Mouse (Mus musculus) spleen, adult 12 weeks (tissue): ENCODE measurements around the gene Cdh5.
"Not testable (repeated sequence)": the region's sequence is repeated elsewhere in the genome, so short reads cannot be mapped to it uniquely, and the experiment has no call there.

Source experiments
- DNase-seq: peaks from one replicate; pipeline ENCODE4 v3.0.0; 2022; ENCODE audit warnings: low spot score

Gene Cdh5

GRCm38 (mm10) chr8:104090993-104091900, 10.2 kb upstream of the Cdh5 start:
- DNase-seq = not testable (repeated sequence)

DNA sequence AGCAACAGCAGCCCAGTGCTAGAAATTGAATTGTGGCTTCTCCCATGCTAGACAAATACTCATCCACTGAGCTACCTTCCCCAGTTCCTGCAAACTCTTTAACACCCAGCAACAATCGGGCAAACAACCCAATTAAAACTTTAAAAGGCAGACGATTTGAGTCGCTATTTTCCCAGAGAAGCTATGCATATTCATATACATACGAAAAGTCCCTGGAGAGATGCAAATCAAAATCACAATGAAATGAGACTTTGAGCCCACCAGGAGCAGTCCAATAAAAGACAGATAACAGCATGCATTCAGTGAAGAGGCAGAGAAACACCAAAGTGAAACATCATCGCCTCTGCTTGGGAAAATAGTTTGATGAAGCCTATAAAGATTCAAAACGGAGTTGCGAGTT, 8.1 kb upstream of the Cdh5 start:
- no peak for DNase-seq

DNA sequence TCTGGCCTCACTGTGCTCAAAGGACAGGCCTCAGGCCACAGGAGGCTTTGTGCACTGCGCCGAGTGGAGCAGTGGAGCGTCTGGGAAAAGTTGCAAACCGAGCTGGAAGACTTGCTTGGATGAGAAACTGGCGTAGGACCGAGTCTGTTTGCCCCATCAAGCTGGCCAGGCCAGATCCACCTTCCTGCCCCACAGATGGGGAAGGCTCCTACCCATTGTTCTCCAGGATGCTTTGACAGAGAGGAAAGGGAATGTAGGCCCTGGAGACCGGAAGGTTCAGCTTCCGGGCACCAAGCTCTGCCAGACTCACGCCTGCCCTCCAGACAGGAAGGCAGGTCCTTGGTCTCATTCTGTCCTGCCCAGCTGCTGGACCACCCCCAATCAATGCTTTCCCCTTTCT, 5.8 kb upstream of the Cdh5 start:
- DNase-seq = no peak

- no peak for DNase-seq
Observed at GRCm38 (mm10) chr8:104096644-104097043, 4.8 kb upstream of the Cdh5 start.

- no peak for DNase-seq
Observed at GRCm38 (mm10) chr8:104098671-104099346, 2.6 kb upstream of the Cdh5 start.

- no peak for DNase-seq
Observed at GRCm38 (mm10) chr8:104099347-104100099, 1.9 kb upstream of the Cdh5 start.

- not testable (repeated sequence) for DNase-seq
Observed at GRCm38 (mm10) chr8:104100724-104101123, 701 bp upstream of the Cdh5 start.

- no peak for DNase-seq
Observed at GRCm38 (mm10) chr8:104103462-104103861, 2.0 kb downstream of the Cdh5 start.

GRCm38 (mm10) chr8:104105768-104106167, 4.3 kb downstream of the Cdh5 start:
- DNase-seq = no peak

GRCm38 (mm10) chr8:104106276-104106946, 5.0 kb downstream of the Cdh5 start:
- DNase-seq = no peak

DNA sequence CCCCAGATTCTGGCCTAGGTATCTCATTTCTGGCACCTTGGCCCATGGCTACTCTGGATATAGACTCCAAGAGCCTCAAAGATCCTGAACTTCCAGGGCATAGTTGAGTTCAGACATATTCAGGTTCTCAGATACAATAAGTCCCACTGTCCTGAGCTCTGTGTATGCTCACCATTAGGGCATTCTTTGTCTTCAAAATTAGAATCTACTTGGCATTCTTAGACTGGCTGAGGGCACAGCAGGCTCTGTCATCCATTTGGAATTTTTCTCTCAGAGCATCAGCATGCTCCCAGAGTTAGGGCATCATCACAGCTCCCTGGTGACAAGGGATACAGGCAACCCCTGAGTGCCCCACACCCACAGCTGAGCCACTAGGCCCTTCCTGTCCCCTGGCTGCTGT, 5.7 kb downstream of the Cdh5 start:
- DNase-seq = no peak

- DNase-seq = no peak
Observed at GRCm38 (mm10) chr8:104108048-104108447, 6.6 kb downstream of the Cdh5 start.

DNA sequence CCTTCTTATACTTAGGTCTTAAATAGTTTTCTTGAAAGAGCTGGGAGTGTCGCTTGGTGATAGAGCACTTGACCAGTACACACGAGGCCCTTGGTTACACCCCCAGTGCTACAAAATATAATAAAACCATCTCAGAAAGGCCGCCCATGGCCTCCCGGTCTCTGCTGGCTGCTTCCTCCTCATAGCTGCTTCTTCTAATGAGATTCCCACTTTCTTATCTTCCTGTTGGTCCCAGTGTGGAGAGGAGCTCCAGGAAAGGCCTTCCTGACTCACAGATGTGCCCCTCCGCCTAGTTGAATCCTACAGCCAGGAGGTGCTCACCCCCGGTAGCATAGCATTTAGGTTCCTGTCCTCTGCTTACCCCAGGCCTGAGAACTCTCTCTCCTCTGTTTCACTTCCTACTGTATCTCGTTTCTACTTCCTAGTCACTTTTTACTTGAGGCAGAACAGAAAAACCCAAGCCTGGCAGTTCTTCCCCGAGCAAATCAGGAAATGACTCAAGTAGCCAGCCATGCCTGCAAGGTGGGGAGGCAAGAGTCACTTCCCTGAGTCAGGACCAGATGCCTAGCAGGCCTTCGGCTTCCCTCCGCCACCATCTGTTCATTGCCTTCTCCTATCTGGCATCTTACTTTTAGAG, 9.2 kb downstream of the Cdh5 start:
- DNase-seq = peak; percentile 25

DNA sequence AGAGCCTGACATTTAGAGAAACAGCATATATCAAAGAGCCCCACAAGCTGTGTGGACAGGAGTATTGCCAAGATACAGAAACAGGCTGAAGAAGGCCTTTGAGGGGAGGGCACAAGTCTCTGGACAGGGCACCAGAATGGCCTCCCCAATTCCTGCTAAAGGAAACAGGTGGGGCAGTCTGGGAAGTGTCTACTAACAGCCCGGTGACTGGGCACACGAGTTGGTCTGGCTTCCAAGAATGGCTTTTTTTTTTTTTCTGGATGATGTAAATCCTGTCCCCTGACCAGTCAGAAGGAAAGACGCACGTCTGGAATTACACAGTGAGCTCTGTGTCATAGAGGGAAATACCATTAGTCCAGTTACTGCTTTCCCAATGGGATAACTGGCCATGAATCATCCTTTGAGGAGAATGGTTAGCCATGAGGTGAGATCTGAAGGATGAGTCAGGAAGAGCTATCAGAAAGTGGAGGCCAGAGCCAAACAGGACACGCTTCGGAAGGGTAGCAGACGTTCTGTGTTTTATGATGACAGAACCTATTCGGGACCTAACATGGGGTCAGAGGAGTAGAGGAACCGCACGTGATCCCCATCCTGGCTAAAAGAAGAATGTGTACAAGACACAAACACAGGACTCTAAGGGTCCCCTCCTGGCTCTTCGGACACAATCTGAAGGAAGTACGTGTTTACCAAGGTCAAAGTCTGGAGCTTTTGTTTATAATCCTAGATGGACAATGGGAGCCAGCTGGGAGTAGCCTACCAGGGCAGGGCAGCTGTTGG, 20.4 kb downstream of the Cdh5 start:
- DNase-seq = no peak

DNA sequence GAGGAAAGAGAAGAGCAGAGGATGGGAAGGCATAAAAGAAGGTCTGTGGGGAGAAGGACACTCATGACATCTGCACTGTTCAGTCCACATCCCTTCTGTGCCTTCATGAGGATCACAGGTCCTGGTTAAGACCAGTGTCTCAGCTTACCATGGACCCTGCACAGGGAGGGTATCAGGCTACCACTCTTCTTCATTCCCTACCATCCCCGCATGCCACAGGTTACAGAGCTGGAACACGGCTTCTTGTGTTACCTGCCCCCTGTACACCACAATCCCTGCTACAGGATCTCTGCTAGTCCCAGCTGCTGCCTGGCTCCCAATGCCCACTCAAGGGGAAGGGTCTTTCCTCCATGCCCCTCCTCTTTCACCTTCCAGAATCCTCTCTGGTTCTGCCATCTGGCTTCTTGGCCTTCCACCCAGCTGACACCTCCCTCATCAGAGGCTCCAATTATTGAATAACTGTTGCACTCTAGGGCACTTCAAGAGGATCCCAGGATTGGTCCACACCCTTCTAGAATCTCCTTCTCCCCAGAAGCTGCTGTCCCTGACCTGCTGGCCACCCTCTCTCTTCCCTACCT, 21.7 kb downstream of the Cdh5 start:
- no peak for DNase-seq

GRCm38 (mm10) chr8:104124534-104124933, 23.1 kb downstream of the Cdh5 start:
- no peak for DNase-seq

- peak; percentile 2 for DNase-seq
Observed at GRCm38 (mm10) chr8:104127160-104127883, 25.9 kb downstream of the Cdh5 start.

DNA sequence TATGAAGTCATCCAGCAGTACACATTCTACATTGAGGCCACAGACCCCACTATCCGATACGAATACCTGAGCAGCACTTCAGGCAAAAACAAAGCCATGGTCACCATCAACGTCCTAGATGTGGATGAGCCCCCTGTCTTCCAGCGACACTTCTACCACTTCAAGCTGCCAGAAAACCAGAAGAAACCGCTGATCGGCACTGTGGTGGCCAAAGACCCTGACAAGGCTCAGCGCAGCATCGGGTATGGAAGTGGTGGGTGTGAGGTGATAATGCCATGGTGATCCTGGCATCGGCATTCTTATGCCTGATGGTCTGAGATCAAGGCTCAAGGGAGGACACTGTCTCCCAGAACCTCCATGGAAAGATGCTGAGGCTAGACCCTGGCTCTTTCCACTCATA, 29.5 kb downstream of the Cdh5 start:
- DNase-seq = no peak

DNA sequence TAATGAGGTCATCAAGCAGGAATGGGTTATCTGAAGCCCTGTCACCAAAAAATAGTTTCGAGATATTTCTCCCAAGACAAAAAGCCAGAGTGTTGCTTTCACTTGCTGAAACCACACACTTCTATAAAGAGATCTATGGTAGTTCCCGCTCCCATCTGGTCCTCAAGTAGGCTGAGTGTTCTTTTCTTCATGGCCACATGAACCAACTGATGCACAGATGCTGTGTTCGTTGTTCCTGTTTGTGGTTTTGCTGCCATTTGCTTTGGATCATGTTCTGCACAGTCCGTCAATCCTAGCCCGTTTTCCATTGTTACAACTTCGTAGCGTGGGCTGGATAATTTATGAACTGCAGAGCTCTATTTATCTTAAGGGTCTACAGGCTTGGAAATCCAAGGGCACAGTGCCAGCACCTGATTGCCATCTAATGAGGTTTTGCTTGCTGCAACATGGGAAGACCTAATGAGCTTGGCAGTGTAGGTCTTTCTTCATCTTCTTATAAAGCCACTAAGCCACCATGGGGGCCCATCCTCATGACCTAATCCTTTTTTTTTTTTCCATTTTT, 30.1 kb downstream of the Cdh5 start:
- no peak for DNase-seq
